Mouse (Mus musculus): ENCODE data around the gene Gtf2i. TPM values are rescaled to one million over a fixed set of nuclear protein-coding genes. Genes with fewer than 3 reads are reported as not detected.

The Gtf2i gene
- total and polyA plus RNA-seq, 3 experiments: 28.4 to 60.9 (median 42.2) TPM

GRCm38 (mm10) chr5:134250601-134251000 is 64.0 kb downstream of the Gtf2i start:
- Histone ChIP-seq H3K4me3 (replicated peaks in 1 of 3; ENCODE audit: low read depth in 2 of 3, low read length in 2 of 3, poor library complexity in 1 of 3) (no peak overlapping the region), H3K27ac (ENCODE audit: insufficient read depth, low read depth) (no peak overlapping the region), H3K79me2 (replicated peaks; ENCODE audit: control insufficient read depth, extremely low read depth, insufficient read depth, poor library complexity, severe bottlenecking) (no peaks in the 10 kb centered on the region), H3K9ac (ENCODE audit: insufficient read depth, low read depth) (no peak overlapping the region), H3K27me3 (replicated peaks) (no peaks in the 10 kb centered on the region), H3K36me3 (replicated peaks in 1 of 2; ENCODE audit: control insufficient read depth in 1 of 2, insufficient read depth in 1 of 2, low read length in 1 of 2) (peaks cover 75 to 95% of the 10 kb centered on the region in 2 experiments), H3K4me1 (ENCODE audit: control insufficient read depth in 1 of 2, insufficient read depth in 2 of 2) (no peaks in the 10 kb centered on the region; a peak in 1 of 4 replicates), H3K9me3 (replicated peaks; ENCODE audit: low read length) (no peaks in the 10 kb centered on the region), H3K4me2 (ENCODE audit: insufficient read depth, low read depth, poor library complexity, severe bottlenecking) (no peak overlapping the region)
- in situ Hi-C loops (cut with MboI; ENCODE audit: low pct_ligation_motif_present, low pct_unique_long_range_greater_than_20kb, low sequenced_read_pairs) (no loop called here), dilution Hi-C loops (cut with MboI; ENCODE audit: extremely low pct_ligation_motif_present, extremely low pct_unique_long_range_greater_than_20kb, low sequenced_read_pairs) (no loop called here)
- no peak for TF ChIP-seq MAZ (IDR thresholded peaks at IDR 0.05; ENCODE audit: low read depth, low read length)
- DNase-seq (ENCODE audit: extremely low read depth): no peak

DNA sequence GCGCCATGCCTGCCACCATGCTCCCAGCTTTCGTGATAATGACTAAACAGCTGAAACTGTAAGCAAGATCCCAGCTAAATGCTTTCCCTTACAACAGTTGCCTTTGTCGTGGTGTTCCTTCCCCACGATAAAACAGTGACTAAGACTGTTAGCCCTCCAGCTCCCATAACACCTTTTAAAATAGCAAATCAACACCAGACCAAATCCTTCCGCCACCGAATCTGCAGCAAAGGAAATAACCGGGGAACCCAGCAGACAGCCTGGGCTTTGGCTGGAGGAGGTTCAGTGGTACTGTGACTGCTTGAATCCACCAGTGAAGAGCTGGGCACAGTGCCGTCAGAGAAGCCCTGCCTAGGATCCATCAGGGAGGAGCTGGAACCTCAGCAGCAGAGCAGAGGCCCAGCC is 65.3 kb downstream of the Gtf2i start:
- no peak overlapping the region for H3K4me2 ChIP-seq (ENCODE audit: insufficient read depth, low read depth, poor library complexity, severe bottlenecking)
- H3K27me3 ChIP-seq (replicated peaks): no peaks in the 10 kb centered on the region
- no peak overlapping the region for H3K27ac ChIP-seq (ENCODE audit: insufficient read depth, low read depth)
- dilution Hi-C loops (cut with MboI; ENCODE audit: extremely low pct_ligation_motif_present, extremely low pct_unique_long_range_greater_than_20kb, low sequenced_read_pairs): no loop called here
- peaks cover 74 to 95% of the 10 kb centered on the region in 2 experiments for H3K36me3 ChIP-seq (replicated peaks in 1 of 2; ENCODE audit: control insufficient read depth in 1 of 2, insufficient read depth in 1 of 2, low read length in 1 of 2)
- no peak for DNase-seq (ENCODE audit: extremely low read depth)
- H3K9ac ChIP-seq (ENCODE audit: insufficient read depth, low read depth): no peak overlapping the region
- H3K4me3 ChIP-seq (replicated peaks in 1 of 3; ENCODE audit: low read depth in 2 of 3, low read length in 2 of 3, poor library complexity in 1 of 3): no peak overlapping the region
- TF ChIP-seq CTCF (conservative IDR thresholded peaks at IDR 0.05 in 1 of 2, IDR thresholded peaks at IDR 0.05 in 1 of 2; ENCODE audit: low read depth in 2 of 2, low read length in 2 of 2) (no peak), IRF4 (IDR thresholded peaks at IDR 0.05; ENCODE audit: low read depth, low read length) (no peak), POLR2AphosphoS2 (IDR thresholded peaks at IDR 0.05; ENCODE audit: low read depth, low read length) (no peak), BHLHE40 (IDR thresholded peaks at IDR 0.05; ENCODE audit: low read depth, low read length) (no peak), EP300 (IDR thresholded peaks at IDR 0.05; ENCODE audit: low read length) (no peak), MEF2A (IDR thresholded peaks at IDR 0.05; ENCODE audit: borderline replicate concordance, low read depth, low read length) (no peak), HCFC1 (IDR thresholded peaks at IDR 0.05; ENCODE audit: low read depth, low read length) (no peak), TBP (conservative IDR thresholded peaks at IDR 0.05; ENCODE audit: low read depth, low read length) (no peak), JUN (IDR thresholded peaks at IDR 0.05; ENCODE audit: insufficient read depth, low read depth, low read length) (no peak), POLR2A (IDR thresholded peaks at IDR 0.05; ENCODE audit: low read depth, low read length) (no peak), ELF1 (IDR thresholded peaks at IDR 0.05; ENCODE audit: low read depth, low read length) (no peak), MAZ (IDR thresholded peaks at IDR 0.05; ENCODE audit: low read depth, low read length) (no peak), MAX (IDR thresholded peaks at IDR 0.05; ENCODE audit: low read length) (no peak), TCF12 (IDR thresholded peaks at IDR 0.05; ENCODE audit: low read depth, low read length) (no peak), UBTF (IDR thresholded peaks at IDR 0.05; ENCODE audit: low read depth, low read length) (no peak), RCOR1 (conservative IDR thresholded peaks at IDR 0.05; ENCODE audit: low read depth, low read length) (no peak), ZMIZ1 (IDR thresholded peaks at IDR 0.05; ENCODE audit: low read depth, low read length) (no peak)
- no peaks in the 10 kb centered on the region; a peak in 1 of 4 replicates for H3K4me1 ChIP-seq (ENCODE audit: control insufficient read depth in 1 of 2, insufficient read depth in 2 of 2)
- no peaks in the 10 kb centered on the region for H3K79me2 ChIP-seq (replicated peaks; ENCODE audit: control insufficient read depth, extremely low read depth, insufficient read depth, poor library complexity, severe bottlenecking)
- H3K9me3 ChIP-seq (replicated peaks; ENCODE audit: low read length): no peaks in the 10 kb centered on the region
- in situ Hi-C loops (cut with MboI; ENCODE audit: low pct_ligation_motif_present, low pct_unique_long_range_greater_than_20kb, low sequenced_read_pairs): no loop called here

All from CH12.LX (cell line).